Mouse (Mus musculus): ENCODE data around the gene Gm8122. TPM values are rescaled to one million over a fixed set of nuclear protein-coding genes. Genes with fewer than 3 reads are reported as not detected.
"Not testable (repeated sequence)": the region's sequence is repeated elsewhere in the genome, so short reads cannot be mapped to it uniquely, and the experiment has no call there.

The Gm8122 gene
- polyA plus RNA-seq (2016; fragmentation: Nextera tagmentation; extraction: Ambion mirVana): not detected in 2 replicates

GRCm38 (mm10) chr14:43235204-43235603 lies at the start of gene Gm8122:
Gene Gm8122 (minus strand): TSS chr14:43235304.
- H3K36me3 ChIP-seq; H3K4me1 ChIP-seq; H3K9me3 ChIP-seq (replicated peaks); H3K27me3 ChIP-seq; H3K9ac ChIP-seq; H3K4me3 ChIP-seq; ATAC-seq (ENCODE audit: low FRiP score); H3K4me2 ChIP-seq (replicated peaks); H3K27ac ChIP-seq: not testable (repeated sequence)
- 99% methylated on average over 4 of the region's 4 CpGs for WGBS

DNA sequence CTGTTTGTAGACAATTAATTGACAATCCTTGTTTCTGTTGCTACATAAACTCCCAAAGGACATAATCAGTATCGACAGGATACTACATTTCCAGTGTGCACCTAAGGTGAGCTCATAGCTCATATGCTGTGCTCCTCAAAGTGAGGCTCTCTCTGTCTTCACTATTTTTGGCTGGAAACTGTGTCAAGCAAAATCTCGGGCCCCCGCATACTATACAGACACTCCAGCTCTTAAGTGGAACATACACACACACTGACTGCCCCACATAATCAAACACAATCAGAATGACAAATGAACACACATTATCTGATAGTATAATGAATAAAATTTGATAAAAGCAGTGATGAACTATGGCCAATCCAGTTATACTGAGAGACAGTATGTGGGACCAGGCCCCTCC lies 43.6 kb upstream of the Gm8122 start:
- not testable (repeated sequence) for H3K27me3 ChIP-seq; H3K9ac ChIP-seq; H3K36me3 ChIP-seq; H3K9me3 ChIP-seq (replicated peaks); H3K4me3 ChIP-seq; H3K4me1 ChIP-seq; H3K27ac ChIP-seq; ATAC-seq (ENCODE audit: low FRiP score); H3K4me2 ChIP-seq (replicated peaks)
- WGBS: 87% methylated on average over 3 of the region's 3 CpGs

DNA sequence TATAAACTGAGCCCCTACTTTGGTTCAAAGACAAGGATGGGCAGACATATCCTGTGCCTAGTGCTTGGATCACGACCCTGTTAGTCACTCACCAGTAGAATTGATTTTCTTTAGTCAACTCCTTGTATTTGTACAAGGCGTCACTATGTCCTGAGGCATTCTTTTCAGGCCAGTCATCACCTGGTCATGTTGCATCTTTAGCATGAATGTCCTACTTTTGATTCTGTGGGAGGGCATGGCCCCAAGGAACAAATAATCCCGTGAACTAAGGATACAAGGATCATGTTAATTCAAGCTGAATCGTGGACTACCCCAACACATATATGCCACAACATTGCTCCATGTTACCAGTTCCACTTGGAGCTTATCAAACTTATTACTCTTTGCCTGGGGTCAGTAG lies 43.0 kb upstream of the Gm8122 start:
- not testable (repeated sequence) for H3K9me3 ChIP-seq (replicated peaks); H3K4me2 ChIP-seq (replicated peaks); H3K27ac ChIP-seq; H3K36me3 ChIP-seq; H3K4me1 ChIP-seq; H3K27me3 ChIP-seq; ATAC-seq (ENCODE audit: low FRiP score); H3K9ac ChIP-seq; H3K4me3 ChIP-seq
- 78% methylated on average over 4 of the region's 4 CpGs for WGBS

- not testable (repeated sequence) for H3K9ac ChIP-seq; H3K9me3 ChIP-seq (replicated peaks); H3K27me3 ChIP-seq; H3K4me3 ChIP-seq; H3K4me2 ChIP-seq (replicated peaks); H3K36me3 ChIP-seq; ATAC-seq (ENCODE audit: low FRiP score); H3K27ac ChIP-seq; H3K4me1 ChIP-seq
- WGBS: 79% methylated on average over 2 of the region's 2 CpGs
These were observed 42.4 kb upstream of the Gm8122 start for GRCm38 (mm10) chr14:43277468-43277867.

DNA sequence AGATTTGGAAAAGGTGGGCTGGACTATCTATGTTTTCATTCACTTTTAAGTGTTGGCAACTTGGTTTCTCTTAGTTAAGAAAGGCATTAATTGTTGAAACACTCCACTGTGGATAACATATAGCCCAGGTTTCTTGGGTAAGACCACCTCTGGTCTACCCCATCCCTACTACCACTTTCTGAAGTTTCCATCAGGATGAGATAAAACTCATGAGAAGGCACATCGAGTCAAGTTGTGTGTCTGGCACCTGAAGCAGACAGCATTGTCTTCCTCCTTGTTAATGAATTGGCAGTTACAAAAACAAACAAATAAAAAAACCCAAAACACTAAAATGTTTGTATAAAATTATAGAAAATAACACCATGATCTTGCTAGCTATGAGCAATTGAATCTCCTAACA lies 40.6 kb upstream of the Gm8122 start:
- not testable (repeated sequence) for ATAC-seq (ENCODE audit: low FRiP score); H3K36me3 ChIP-seq; H3K9ac ChIP-seq; H3K4me1 ChIP-seq; H3K9me3 ChIP-seq (replicated peaks); H3K27me3 ChIP-seq; H3K4me2 ChIP-seq (replicated peaks); H3K27ac ChIP-seq; H3K4me3 ChIP-seq
- WGBS: 88% methylated on average over 1 of the region's 1 CpGs

GRCm38 (mm10) chr14:43274986-43275511 lies 39.9 kb upstream of the Gm8122 start, which contains the start of gene Gm9732:
Gene Gm9732 (plus strand): TSS chr14:43275036.
- not testable (repeated sequence) for H3K9ac ChIP-seq; H3K9me3 ChIP-seq (replicated peaks); H3K27me3 ChIP-seq; H3K4me3 ChIP-seq; H3K4me2 ChIP-seq (replicated peaks); H3K4me1 ChIP-seq; ATAC-seq (ENCODE audit: low FRiP score); H3K36me3 ChIP-seq; H3K27ac ChIP-seq
- WGBS: 82% methylated on average over 8 of the region's 8 CpGs

DNA sequence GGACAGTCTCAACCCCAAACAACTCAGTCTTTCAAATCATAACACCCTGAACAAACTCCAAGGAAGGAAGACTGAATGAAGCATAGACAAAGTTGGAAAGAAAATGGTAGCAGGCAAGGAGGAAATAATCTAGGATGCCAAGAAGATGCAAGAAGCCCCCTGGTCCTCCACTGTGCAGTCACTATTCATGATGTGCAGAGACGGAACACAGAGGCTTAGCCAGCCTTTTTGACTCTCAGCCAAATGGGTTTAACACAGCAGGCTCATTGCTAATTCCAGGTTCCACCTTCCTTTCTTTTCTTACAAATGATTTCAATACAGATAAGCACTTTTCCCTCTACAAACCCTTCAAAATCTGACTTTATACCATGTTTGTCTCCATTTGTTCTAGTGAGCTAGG lies 38.1 kb upstream of the Gm8122 start:
- not testable (repeated sequence) for ATAC-seq (ENCODE audit: low FRiP score); H3K27me3 ChIP-seq; H3K4me3 ChIP-seq; H3K4me2 ChIP-seq (replicated peaks); H3K9ac ChIP-seq; H3K9me3 ChIP-seq (replicated peaks); H3K27ac ChIP-seq; H3K36me3 ChIP-seq; H3K4me1 ChIP-seq
- 89% methylated on average over 1 of the region's 1 CpGs for WGBS

DNA sequence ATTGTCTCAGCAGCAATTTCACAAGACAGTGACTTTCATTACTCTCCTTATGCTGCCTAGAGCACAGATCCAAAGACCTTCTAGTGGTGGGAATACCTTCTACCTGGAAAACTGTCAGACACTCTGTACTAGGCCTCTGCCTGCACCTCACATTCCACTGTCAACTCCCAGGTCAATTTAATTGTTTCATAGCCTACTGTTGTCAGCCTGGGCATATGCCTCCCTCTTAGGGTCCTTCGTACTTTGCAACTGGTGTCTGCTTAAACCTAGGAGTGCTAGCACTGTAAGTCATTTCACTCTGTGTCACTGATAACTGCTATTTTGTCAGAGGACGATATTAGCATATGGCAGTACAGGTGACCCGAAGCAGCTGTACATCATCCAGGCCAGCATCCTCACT lies 34.1 kb upstream of the Gm8122 start:
- H3K27ac ChIP-seq; H3K4me3 ChIP-seq; H3K27me3 ChIP-seq; H3K4me2 ChIP-seq (replicated peaks); H3K36me3 ChIP-seq; H3K4me1 ChIP-seq; ATAC-seq (ENCODE audit: low FRiP score); H3K9ac ChIP-seq; H3K9me3 ChIP-seq (replicated peaks): not testable (repeated sequence)
- WGBS: 91% methylated on average over 3 of the region's 3 CpGs

DNA sequence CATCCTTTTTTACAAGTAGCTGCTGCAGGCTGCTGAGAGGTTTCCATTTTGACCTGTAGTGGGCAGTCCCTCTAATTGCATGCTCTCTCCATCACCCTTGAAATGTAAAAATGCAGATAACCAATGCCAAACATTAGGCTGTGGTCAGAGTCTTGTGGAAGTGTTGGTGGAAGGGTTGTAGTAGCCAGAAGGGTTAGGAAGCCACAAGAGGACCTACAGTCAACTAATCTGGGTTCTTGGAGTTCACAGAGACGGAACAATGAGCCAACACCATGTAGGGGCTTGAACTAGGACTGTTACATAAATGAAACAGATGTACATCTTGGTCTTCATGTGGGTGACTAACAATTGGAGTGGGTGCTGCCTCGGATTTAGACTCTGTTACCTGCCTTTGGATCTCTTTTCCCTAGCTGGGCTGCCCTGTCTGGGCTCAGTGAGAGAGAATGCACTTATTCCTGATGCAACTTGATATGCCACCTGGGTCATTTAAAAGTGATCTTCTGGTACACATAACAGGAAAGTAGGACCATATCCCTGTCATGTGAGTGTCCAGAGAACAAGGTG lies 33.5 kb upstream of the Gm8122 start:
- 59% methylated on average over 2 of the region's 2 CpGs for WGBS
- not testable (repeated sequence) for ATAC-seq (ENCODE audit: low FRiP score); H3K4me2 ChIP-seq (replicated peaks); H3K36me3 ChIP-seq; H3K4me3 ChIP-seq; H3K27ac ChIP-seq; H3K9ac ChIP-seq; H3K27me3 ChIP-seq; H3K9me3 ChIP-seq (replicated peaks); H3K4me1 ChIP-seq

DNA sequence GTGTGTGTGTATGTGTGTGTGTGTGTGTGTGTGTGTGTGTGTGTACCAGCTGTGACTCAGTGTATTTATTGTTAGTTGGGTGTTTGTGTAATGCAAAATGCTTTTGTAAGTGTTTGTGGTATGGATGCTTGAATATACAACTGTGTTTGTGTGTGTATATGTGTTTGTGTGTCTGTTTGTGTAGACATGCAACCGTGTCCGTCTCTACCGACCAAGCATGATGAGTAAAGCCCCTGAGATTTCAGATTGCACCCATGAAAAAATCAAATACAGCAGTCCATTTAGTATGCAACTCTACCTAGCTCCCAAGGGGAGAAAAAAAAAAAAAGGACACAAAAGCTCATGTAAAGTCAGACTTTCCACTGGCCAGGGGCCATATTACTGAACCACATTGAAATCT lies 28.3 kb upstream of the Gm8122 start:
- not testable (repeated sequence) for H3K9ac ChIP-seq; ATAC-seq (ENCODE audit: low FRiP score); H3K4me3 ChIP-seq; H3K36me3 ChIP-seq; H3K9me3 ChIP-seq (replicated peaks); H3K4me1 ChIP-seq; H3K27ac ChIP-seq; H3K27me3 ChIP-seq; H3K4me2 ChIP-seq (replicated peaks)
- WGBS: 95% methylated on average over 3 of the region's 3 CpGs

DNA sequence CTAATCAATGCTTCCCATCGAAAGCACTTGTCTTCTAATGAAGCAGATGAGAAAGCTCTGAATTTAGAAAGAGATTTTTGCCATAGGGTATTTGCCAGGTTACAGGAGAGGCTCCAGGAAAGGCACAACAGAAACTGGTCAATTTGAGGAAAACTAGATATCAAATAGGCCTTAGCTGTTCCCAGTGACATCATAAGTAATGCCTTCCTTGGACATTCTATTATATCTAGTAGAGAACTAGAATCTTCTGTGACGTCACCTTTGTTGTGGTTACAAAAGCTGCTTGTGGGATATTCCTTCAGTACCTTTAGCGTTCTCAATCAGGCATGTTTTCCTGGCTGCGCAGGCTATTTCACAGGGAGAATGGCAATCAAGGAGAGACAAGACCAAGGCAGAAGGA lies 23.2 kb upstream of the Gm8122 start, which contains the start of gene Gm8126:
Gene Gm8126, plus strand, starts transcription at position 301 of the 400 bp plus-strand sequence.
- H3K4me1 ChIP-seq; H3K27ac ChIP-seq; H3K4me2 ChIP-seq (replicated peaks); H3K9me3 ChIP-seq (replicated peaks); H3K4me3 ChIP-seq; H3K27me3 ChIP-seq; H3K36me3 ChIP-seq; ATAC-seq (ENCODE audit: low FRiP score); H3K9ac ChIP-seq: not testable (repeated sequence)
- 87% methylated on average over 3 of the region's 4 CpGs for WGBS

- not testable (repeated sequence) for H3K4me1 ChIP-seq; H3K4me3 ChIP-seq; H3K4me2 ChIP-seq (replicated peaks); H3K36me3 ChIP-seq; H3K27ac ChIP-seq; H3K9me3 ChIP-seq (replicated peaks); ATAC-seq (ENCODE audit: low FRiP score); H3K9ac ChIP-seq; H3K27me3 ChIP-seq
- 77% methylated on average over 1 of the region's 1 CpGs for WGBS
These were observed 21.4 kb upstream of the Gm8122 start for GRCm38 (mm10) chr14:43256511-43256910.

- not testable (repeated sequence) for H3K4me3 ChIP-seq; ATAC-seq (ENCODE audit: low FRiP score); H3K27ac ChIP-seq; H3K9ac ChIP-seq; H3K9me3 ChIP-seq (replicated peaks); H3K36me3 ChIP-seq; H3K27me3 ChIP-seq; H3K4me1 ChIP-seq; H3K4me2 ChIP-seq (replicated peaks)
- WGBS: 42% methylated on average over 5 of the region's 6 CpGs
These were observed 15.6 kb upstream of the Gm8122 start for GRCm38 (mm10) chr14:43250549-43251253.
